ENCODE assay signal across 21 mouse cellular contexts in the genomic region with DNA sequence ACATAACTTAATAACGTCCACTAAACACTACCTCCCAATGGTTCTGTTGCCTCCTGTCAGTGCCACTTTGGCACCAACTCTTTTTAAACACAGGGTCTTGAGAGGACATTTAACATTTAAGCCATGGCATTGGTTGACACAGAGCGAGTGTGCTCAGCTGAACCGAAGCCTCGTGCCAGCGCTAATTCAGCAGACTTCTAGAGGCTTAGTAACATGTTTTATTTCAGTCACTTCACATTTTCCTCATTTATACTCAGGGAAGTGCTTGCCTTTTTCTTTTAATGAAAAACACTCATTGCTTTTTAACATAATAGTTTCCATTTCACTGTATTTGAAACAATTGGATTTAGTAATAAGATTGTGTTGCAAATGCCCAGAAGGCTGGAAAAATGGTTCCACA. TPM values are rescaled to one million over a fixed set of nuclear protein-coding genes. Genes with fewer than 3 reads are reported as not detected.
"Had no signal": no experiment of that assay in that cellular context is flagged by ENCODE, and none has a peak within 500 bp of the region (broad histone marks: within the 10 kb centered on the region; RNA-seq: fewer than 3 reads in every experiment).

No protein-coding gene starts in this region.

- H3K9ac ChIP-seq: liver, embryonic 14.5 days; liver, postnatal 0 days; lung, embryonic 14.5 days; midbrain, embryonic 12.5 days; neural tube, embryonic 13.5 days; stomach, embryonic 15.5 days had no signal

- DNase-seq: kidney, adult 2 months; kidney, postnatal 36 days; layer of hippocampus, postnatal 36 days; left cerebral cortex, postnatal 4 days; liver, postnatal 0 days; lung, embryonic 14.5 days; retina, postnatal 1 day; right cerebral cortex, postnatal 25 days; spleen, adult 18-20 months; thymus, postnatal 25 days had no signal

- H3K4me1 ChIP-seq: midbrain, embryonic 12.5 days; neural tube, embryonic 13.5 days; stomach, embryonic 15.5 days had no signal

- H3K4me2 ChIP-seq: liver, embryonic 11.5 days; lung, embryonic 14.5 days; midbrain, embryonic 12.5 days; neural tube, embryonic 13.5 days; stomach, embryonic 15.5 days had no signal

- H3K27me3 ChIP-seq: midbrain, embryonic 12.5 days; neural tube, embryonic 13.5 days; stomach, embryonic 15.5 days had no signal

- H3K4me3 ChIP-seq: left cerebral cortex, adult 2 months; midbrain, embryonic 12.5 days; myocyte; neural tube, embryonic 13.5 days; stomach, embryonic 15.5 days had no signal

- H3K9me3 ChIP-seq: stomach, embryonic 15.5 days had no signal

- H3K36me3 ChIP-seq: midbrain, embryonic 12.5 days; neural tube, embryonic 13.5 days; stomach, embryonic 15.5 days had no signal

- ATAC-seq: liver, postnatal 0 days; lung, postnatal 0 days; midbrain, embryonic 16.5 days had no signal

- H3K27ac ChIP-seq: kidney, postnatal 0 days; left cerebral cortex, adult 2 months; liver, embryonic 14.5 days; macrophage; midbrain, embryonic 12.5 days; neural tube, embryonic 13.5 days; stomach, embryonic 15.5 days had no signal

RNA-seq across cellular contexts. Expression of a gene that starts 17.6 kb away (rescaled TPM):
- polyA plus RNA-seq: macrophage had no signal
